In genomic region chr10:117658522-117659429, GRCm38 (mm10) we compare ENCODE assay signal across 21 mouse cellular contexts.
"Had no signal": no experiment of that assay in that cellular context is flagged by ENCODE, and none has a peak within 500 bp of the region (broad histone marks: within the 10 kb centered on the region; RNA-seq: fewer than 3 reads in every experiment).

No protein-coding gene starts in this region.

- H3K36me3 ChIP-seq: kidney, embryonic 15.5 days; limb, embryonic 13.5 days; liver, embryonic 12.5 days; liver, embryonic 15.5 days; lung, embryonic 15.5 days; midbrain, embryonic 10.5 days; midbrain, embryonic 13.5 days; neural tube, embryonic 13.5 days; stomach, embryonic 15.5 days had no signal

- H3K27me3 ChIP-seq: kidney, embryonic 15.5 days; limb, embryonic 13.5 days; liver, embryonic 12.5 days; liver, embryonic 15.5 days; lung, embryonic 15.5 days; midbrain, embryonic 13.5 days; neural tube, embryonic 13.5 days; stomach, embryonic 15.5 days had no signal

- H3K4me1 ChIP-seq: megakaryocyte, embryonic 14.5 days; midbrain, embryonic 13.5 days; stomach, embryonic 15.5 days had no signal

- ATAC-seq: liver, embryonic 12.5 days; midbrain, embryonic 13.5 days; midbrain, embryonic 16.5 days had no signal

- H3K9ac ChIP-seq: kidney, embryonic 15.5 days; limb, embryonic 13.5 days; liver, embryonic 12.5 days; liver, embryonic 15.5 days; lung, embryonic 15.5 days; midbrain, embryonic 13.5 days; neural tube, embryonic 13.5 days; stomach, embryonic 15.5 days had no signal

- H3K27ac ChIP-seq: kidney, embryonic 15.5 days; left cerebral cortex, adult 2 months; liver, embryonic 12.5 days; liver, embryonic 15.5 days; lung, embryonic 15.5 days; midbrain, embryonic 10.5 days; midbrain, embryonic 13.5 days; neural tube, embryonic 13.5 days; stomach, embryonic 15.5 days had no signal

- H3K4me3 ChIP-seq: kidney, embryonic 15.5 days; left cerebral cortex, adult 2 months; limb, embryonic 13.5 days; liver, embryonic 12.5 days; liver, embryonic 15.5 days; lung, embryonic 15.5 days; megakaryocyte, embryonic 14.5 days; midbrain, embryonic 10.5 days; midbrain, embryonic 13.5 days; myocyte; neural tube, embryonic 13.5 days; stomach, embryonic 15.5 days had no signal

- H3K4me2 ChIP-seq: kidney, embryonic 15.5 days; limb, embryonic 13.5 days; liver, embryonic 12.5 days; liver, embryonic 15.5 days; lung, embryonic 15.5 days; midbrain, embryonic 13.5 days; neural tube, embryonic 13.5 days; stomach, embryonic 15.5 days had no signal

- DNase-seq: kidney, postnatal 10 days; kidney, postnatal 36 days; layer of hippocampus, postnatal 36 days; liver; lung, postnatal 10 days; lung, postnatal 36 days; retina, postnatal 1 day; right cerebral cortex, postnatal 25 days had no signal

- H3K9me3 ChIP-seq: kidney, embryonic 15.5 days; limb, embryonic 13.5 days; liver, embryonic 12.5 days; liver, embryonic 15.5 days; lung, embryonic 15.5 days; megakaryocyte, embryonic 14.5 days; midbrain, embryonic 10.5 days; midbrain, embryonic 13.5 days; neural tube, embryonic 13.5 days; stomach, embryonic 15.5 days had no signal
